Mouse (Mus musculus) bone marrow, adult 2 months (tissue): Measurements from ENCODE around the gene Cfap74. TPM values are rescaled to one million over a fixed set of nuclear protein-coding genes. Genes with fewer than 3 reads are reported as not detected.

Source experiments
- H3K27ac ChIP-seq: fragments of 200-500 bp; 2 replicates; pipeline ENCODE4 v1.5.1; 2012; ENCODE audit warnings: low read depth, mild to moderate bottlenecking, control low read depth, inconsistent platforms, low read length; ENCODE audit not compliant: control insufficient read depth, poor library complexity, insufficient read depth
- H3K4me1 ChIP-seq: fragments of 200-500 bp; 2 replicates; pipeline ENCODE4 v1.6.1; 2011; ENCODE audit warnings: low read length; ENCODE audit not compliant: control insufficient read depth, insufficient read depth
- H3K4me3 ChIP-seq: fragments of 200-500 bp; replicated peaks from 2 replicates; pipeline ENCODE3; 2011; ENCODE audit warnings: mild to moderate bottlenecking, low read depth, low read length, control low read depth; ENCODE audit not compliant: control insufficient read depth
- CTCF ChIP-seq: fragments of 200-500 bp; IDR thresholded peaks from 2 replicates; pipeline ENCODE4 v1.5.1; 2011; ENCODE audit warnings: low read length, control low read depth; ENCODE audit not compliant: control insufficient read depth, insufficient read depth
- POLR2A ChIP-seq: fragments of 200-500 bp; IDR thresholded peaks from 2 replicates; pipeline ENCODE4 v1.6.1; 2011; ENCODE audit warnings: low read depth, mild to moderate bottlenecking, control low read depth, low read length, borderline replicate concordance; ENCODE audit not compliant: control insufficient read depth
- WGBS: fragments of 180-500 bp; shearing (Covaris S2); methylation state at CpG from one replicate; pipeline ENCODE4 v1.1.7; 2018; 5-methylcytosine and 5-hydroxymethylcytosine counted together
- polyA plus RNA-seq: library from polyadenylated mRNA; stranded (reverse); fragments of >200 nt; gene quantifications from 2 replicates; pipeline ENCODE4 v1.2.4, GENCODE M21; 2011; ENCODE audit warnings: low replicate concordance; ENCODE audit not compliant: missing spikeins, insufficient read depth, insufficient read length

The Cfap74 gene
- polyA plus RNA-seq, 1 experiment: 0.85 TPM

DNA sequence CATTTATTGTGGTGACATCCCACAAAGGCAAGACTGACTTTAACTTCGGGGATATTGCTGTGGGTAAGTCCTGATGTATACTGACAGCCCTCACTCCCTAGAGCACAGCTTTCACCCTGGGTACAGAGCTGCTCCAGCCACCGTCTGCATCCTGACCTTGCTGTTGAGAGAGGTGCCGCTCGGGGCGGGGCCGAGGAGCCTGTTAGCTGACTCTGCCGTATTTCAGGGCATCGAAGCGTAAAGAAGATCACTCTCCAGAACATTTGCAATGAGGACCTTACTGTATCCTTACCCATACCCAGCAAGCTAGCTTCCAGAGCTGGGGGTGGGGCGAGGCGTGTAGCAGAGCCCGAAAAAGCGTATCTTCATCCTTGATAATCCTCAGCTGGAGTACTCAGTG lies 54.1 kb downstream of the Cfap74 start:
- H3K4me3 ChIP-seq: no peak overlapping the region
- no peak for TF ChIP-seq CTCF
- no peak for TF ChIP-seq POLR2A
- WGBS: 71% methylated on average over 13 of the region's 13 CpGs
- no peaks in the 10 kb centered on the region for H3K4me1 ChIP-seq
- no peak overlapping the region for H3K27ac ChIP-seq

DNA sequence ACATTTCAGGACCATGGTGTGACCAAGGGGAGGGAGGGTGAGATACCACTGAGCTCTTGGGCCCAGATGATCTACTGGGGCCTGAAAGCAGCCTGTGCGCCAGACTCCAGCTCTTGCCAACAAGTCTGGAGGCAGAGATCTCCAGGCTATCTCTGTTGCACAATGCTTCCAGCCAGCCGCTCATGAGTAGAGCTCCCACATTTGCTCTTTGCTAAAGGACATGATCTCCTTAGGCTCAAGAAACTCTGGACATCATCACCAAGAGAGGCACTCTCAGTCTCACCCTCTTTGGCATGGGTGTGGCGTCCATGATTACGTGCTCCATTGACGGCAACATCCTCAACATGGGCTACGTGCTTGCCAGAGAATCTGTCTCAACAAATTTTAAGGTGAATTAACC lies 54.6 kb downstream of the Cfap74 start:
- Histone ChIP-seq H3K4me1 (no peaks in the 10 kb centered on the region), H3K4me3 (no peak overlapping the region), H3K27ac (no peak overlapping the region)
- TF ChIP-seq CTCF: no peak
- TF ChIP-seq POLR2A: no peak
- WGBS: 82% methylated on average over 6 of the region's 6 CpGs

DNA sequence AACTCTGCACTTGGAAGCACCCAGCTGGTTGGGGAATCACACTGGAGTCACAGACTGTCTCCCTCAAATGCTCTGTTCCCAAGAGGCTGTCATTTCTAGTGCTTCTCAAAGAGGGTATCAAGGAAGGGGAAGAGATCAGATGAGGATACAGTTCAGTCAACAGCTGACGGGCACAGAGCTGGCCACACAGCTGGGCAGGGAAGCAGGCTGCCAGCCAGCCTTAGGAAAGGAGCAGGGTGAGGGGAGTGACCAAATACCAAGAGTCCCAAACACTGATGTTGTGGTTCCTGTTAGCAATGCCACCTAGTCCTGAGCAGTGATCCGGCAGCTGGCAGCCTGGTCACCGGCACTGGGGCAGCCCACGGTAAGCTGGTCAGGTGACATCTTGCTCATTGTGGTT lies 55.1 kb downstream of the Cfap74 start:
- no peaks in the 10 kb centered on the region for H3K4me1 ChIP-seq
- TF ChIP-seq CTCF: no peak
- TF ChIP-seq POLR2A: no peak
- no peak overlapping the region for H3K27ac ChIP-seq
- H3K4me3 ChIP-seq: no peak overlapping the region
- WGBS: 61% methylated on average over 4 of the region's 4 CpGs

DNA sequence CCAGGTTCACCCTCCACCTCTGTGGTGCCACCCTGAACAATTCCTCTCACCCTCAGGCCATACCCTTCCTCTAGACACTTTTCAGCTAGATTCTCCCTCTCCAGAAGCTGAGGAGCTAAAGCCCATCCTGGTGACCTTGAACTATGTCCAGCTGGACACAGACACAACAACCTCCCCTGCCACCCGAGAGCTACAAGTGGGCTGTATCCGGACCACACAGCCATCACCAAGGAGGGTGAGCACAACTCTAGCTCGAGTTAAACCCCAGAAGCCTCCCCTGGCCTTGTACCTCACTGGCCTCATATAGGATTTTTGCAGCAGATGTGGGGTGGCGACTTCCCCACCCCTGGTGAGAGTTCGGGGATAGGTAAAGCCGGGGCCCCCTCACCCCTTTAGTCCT lies 56.6 kb downstream of the Cfap74 start:
- Histone ChIP-seq H3K27ac (no peak overlapping the region), H3K4me3 (no peak overlapping the region), H3K4me1 (no peaks in the 10 kb centered on the region)
- TF ChIP-seq POLR2A (no peak), CTCF (no peak)
- WGBS: 73% methylated on average over 6 of the region's 6 CpGs

DNA sequence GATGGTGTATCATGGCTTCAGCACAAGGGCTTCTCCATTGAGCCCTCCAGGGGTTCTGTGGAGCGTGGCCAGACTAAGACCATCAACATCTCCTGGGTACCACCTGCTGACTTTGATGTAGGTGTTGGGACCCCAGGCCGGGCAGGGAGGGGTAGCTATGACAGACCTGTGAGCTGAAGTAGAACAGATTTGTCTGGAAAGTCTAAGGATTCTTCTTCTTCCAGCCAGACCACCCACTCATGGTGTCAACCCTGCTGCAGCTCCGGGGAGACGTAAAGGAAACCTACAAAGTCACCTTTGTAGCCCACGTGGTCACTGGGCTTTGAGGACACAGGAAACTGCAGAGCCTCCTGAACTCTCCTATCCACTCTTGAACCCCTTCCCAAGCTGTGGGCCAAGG lies 57.1 kb downstream of the Cfap74 start:
- TF ChIP-seq POLR2A (no peak), CTCF (no peak)
- no peaks in the 10 kb centered on the region for H3K4me1 ChIP-seq
- H3K27ac ChIP-seq: no peak overlapping the region
- WGBS: 80% methylated on average over 5 of the region's 5 CpGs
- no peak overlapping the region for H3K4me3 ChIP-seq

DNA sequence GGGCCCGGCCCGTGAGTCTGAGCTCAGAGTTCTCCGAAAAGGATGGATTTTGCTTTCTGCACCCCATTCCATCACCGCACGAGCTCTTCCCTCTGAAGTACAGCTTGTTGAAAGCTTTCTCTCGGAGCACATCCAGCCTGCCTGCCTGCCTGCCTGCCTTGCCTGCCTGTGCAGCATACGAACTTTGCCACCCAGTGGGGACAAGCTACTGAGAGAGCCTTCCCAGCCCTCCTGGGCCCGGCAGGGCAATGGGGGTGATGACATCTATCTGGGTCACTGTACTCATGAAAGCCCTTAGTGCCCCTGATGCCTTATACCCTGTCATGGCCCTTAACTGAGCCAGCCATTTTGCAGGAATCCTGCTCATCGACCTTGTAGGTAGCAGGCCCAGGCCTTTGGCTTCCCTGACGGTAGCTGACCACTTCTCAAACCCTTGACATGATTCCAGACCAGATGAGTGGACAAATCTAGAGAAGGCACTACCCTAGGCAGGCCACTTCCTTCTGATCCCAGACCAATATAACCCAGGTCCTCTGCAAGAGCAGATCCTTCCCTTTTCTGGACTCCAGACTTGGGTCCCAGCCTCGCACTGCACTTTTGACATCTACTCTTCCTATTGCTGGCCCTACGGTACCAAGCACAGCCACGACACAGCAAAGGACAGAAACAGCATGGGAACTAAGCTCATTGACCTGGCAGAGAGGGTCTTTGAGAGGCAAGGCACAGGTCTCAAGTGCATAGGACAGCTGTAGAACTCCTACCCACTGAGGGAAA lies 58.4 kb downstream of the Cfap74 start:
- no peak overlapping the region for H3K27ac ChIP-seq
- no peak overlapping the region for H3K4me3 ChIP-seq
- H3K4me1 ChIP-seq: no peaks in the 10 kb centered on the region
- no peak for TF ChIP-seq POLR2A
- no peak for TF ChIP-seq CTCF
- 65% methylated on average over 13 of the region's 13 CpGs for WGBS

DNA sequence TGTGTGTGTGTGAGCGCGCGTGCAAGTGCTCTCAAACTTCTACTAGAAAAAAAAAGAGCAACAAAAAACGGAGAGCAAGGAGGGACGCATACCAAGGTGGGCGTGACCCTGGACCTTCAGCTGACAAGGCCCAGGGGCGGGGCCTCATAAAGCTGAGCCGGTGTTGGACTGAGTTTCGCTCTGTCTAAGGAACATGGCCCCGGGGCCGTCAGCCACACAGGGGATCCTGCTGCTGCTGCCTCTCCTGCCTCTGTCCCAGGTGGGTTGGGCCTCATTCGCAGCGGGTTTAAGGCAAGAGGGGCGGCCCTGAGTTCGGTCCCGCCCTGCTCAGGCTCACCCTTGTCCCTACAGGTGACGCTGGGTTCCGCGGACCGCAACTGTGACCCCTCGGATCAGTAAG lies 60.0 kb downstream of the Cfap74 start, which contains the start of gene Tmem52:
Tmem52 (plus strand) TSS at position 163 of the 400 bp plus-strand sequence.
- Histone ChIP-seq H3K27ac (no peak within 1 kb of the TSS), H3K4me1 (no peaks in the 10 kb centered on the region), H3K4me3 (peak within 1 kb of the TSS; percentile 39)
- TF ChIP-seq POLR2A: no peak
- no peak for TF ChIP-seq CTCF
- WGBS: 15% methylated on average over 21 of the region's 21 CpGs

DNA sequence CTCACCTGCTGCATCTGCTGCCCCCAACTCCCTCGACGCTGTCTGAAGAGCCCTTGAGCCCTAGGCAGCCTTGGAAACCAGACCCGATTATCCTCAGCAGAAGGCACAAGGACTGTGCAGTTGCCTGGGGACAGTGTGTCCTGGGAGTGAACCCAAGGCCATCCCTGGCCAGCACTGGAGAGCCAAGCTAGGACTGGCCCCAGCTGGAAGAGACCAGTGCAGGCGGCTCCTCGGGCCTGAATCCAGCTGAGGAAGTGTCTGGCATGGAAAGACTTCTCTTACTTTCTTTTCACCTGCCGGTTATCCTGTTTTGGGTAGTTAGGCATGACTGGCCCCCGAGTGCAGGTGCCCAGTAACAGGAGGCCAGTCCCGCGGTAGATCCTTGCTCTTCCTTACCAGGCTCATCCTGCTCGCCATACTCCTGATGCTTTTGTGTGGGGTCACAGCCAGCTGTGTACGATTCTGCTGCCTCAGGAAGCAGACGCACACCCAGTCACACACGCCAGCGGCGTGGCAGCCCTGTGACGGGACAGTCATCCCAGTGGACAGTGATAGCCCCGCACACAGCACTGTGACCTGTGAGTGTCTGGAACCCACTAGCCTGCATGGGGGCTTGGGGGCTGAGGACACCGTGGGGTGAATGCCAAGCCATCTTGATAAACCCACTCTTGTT lies 60.7 kb downstream of the Cfap74 start:
- 83% methylated on average over 18 of the region's 18 CpGs for WGBS
- TF ChIP-seq CTCF (no peak), POLR2A (no peak)
- Histone ChIP-seq H3K4me1 (no peaks in the 10 kb centered on the region), H3K4me3 (no peak overlapping the region), H3K27ac (no peak overlapping the region)
